Mouse (Mus musculus): Measurements from ENCODE around the gene Zfand3. TPM values are rescaled to one million over a fixed set of nuclear protein-coding genes. Genes with fewer than 3 reads are reported as not detected.

Gene Zfand3
- polyA plus RNA-seq, 1 experiment from 2014 or later, result 55.6 TPM

- H3K9ac ChIP-seq (replicated peaks), result no peak overlapping the region
- H3K4me1 ChIP-seq, result peaks cover 26% of the 10 kb centered on the region
- H3K36me3 ChIP-seq, result peaks cover 3% of the 10 kb centered on the region; the same call in 1 of the 2 replicates
- WGBS, result 84% methylated on average over 6 of the region's 6 CpGs
- no peak overlapping the region for H3K27ac ChIP-seq (replicated peaks)
- no peaks in the 10 kb centered on the region for H3K9me3 ChIP-seq (replicated peaks)
- H3K4me3 ChIP-seq (replicated peaks), result no peak overlapping the region
- no peak for ATAC-seq (ENCODE audit: low FRiP score)
- H3K27me3 ChIP-seq (replicated peaks), result no peaks in the 10 kb centered on the region
- H3K4me2 ChIP-seq, result no peak overlapping the region
Observed at GRCm38 (mm10) chr17:30135890-30136289, 131.4 kb downstream of the Zfand3 start.

DNA sequence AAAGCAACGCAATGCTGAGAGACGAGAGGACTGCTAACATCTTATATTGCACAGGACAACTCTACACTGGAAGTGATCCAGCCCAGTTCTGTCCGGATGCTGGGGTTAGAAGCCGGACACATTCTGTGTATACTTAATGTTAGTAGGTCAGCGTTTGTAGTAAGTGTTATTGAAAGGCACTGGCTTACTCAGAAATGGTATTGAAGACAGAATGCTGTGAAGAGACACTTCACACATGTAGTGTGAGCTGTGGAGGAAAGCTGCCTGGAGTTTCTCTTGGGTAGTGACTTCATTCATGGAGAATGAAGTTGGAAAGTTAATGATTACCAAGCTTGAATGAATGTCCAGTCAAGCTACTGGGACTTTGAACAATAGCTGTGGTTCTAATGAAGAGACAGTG, 132.2 kb downstream of the Zfand3 start:
- H3K4me1 ChIP-seq, result peaks cover 22% of the 10 kb centered on the region
- no peak overlapping the region for H3K27ac ChIP-seq (replicated peaks)
- no peak overlapping the region for H3K4me2 ChIP-seq
- no peak for ATAC-seq (ENCODE audit: low FRiP score)
- H3K9ac ChIP-seq (replicated peaks), result no peak overlapping the region
- peaks cover 3% of the 10 kb centered on the region; the same call in 1 of the 2 replicates for H3K36me3 ChIP-seq
- no peaks in the 10 kb centered on the region for H3K9me3 ChIP-seq (replicated peaks)
- WGBS, result 71% methylated on average over 5 of the region's 5 CpGs
- H3K27me3 ChIP-seq (replicated peaks), result no peaks in the 10 kb centered on the region
- H3K4me3 ChIP-seq (replicated peaks), result no peak overlapping the region

GRCm38 (mm10) chr17:30137115-30137514, 132.6 kb downstream of the Zfand3 start:
- no peak overlapping the region for H3K4me2 ChIP-seq
- H3K9ac ChIP-seq (replicated peaks), result no peak overlapping the region
- no peak overlapping the region for H3K4me3 ChIP-seq (replicated peaks)
- peaks cover 3% of the 10 kb centered on the region; the same call in 1 of the 2 replicates for H3K36me3 ChIP-seq
- no peak overlapping the region for H3K27ac ChIP-seq (replicated peaks)
- no peak for ATAC-seq (ENCODE audit: low FRiP score)
- 87% methylated on average over 4 of the region's 4 CpGs for WGBS
- H3K4me1 ChIP-seq, result peaks cover 18% of the 10 kb centered on the region
- H3K9me3 ChIP-seq (replicated peaks), result no peaks in the 10 kb centered on the region
- no peaks in the 10 kb centered on the region for H3K27me3 ChIP-seq (replicated peaks)

GRCm38 (mm10) chr17:30144114-30144513, 139.6 kb downstream of the Zfand3 start:
- no peaks in the 10 kb centered on the region for H3K36me3 ChIP-seq
- no peak overlapping the region for H3K4me3 ChIP-seq (replicated peaks)
- no peak overlapping the region for H3K4me2 ChIP-seq
- no peak overlapping the region for H3K9ac ChIP-seq (replicated peaks)
- 87% methylated on average over 6 of the region's 6 CpGs for WGBS
- peaks cover 33% of the 10 kb centered on the region for H3K4me1 ChIP-seq
- H3K27ac ChIP-seq (replicated peaks), result no peak overlapping the region
- no peaks in the 10 kb centered on the region for H3K9me3 ChIP-seq (replicated peaks)
- ATAC-seq (ENCODE audit: low FRiP score), result no peak
- no peaks in the 10 kb centered on the region for H3K27me3 ChIP-seq (replicated peaks)

GRCm38 (mm10) chr17:30145596-30146149, 141.1 kb downstream of the Zfand3 start:
- no peak for ATAC-seq (ENCODE audit: low FRiP score)
- no peak overlapping the region for H3K4me2 ChIP-seq
- 83% methylated on average over 10 of the region's 10 CpGs for WGBS
- H3K27me3 ChIP-seq (replicated peaks), result no peaks in the 10 kb centered on the region
- peaks cover 37% of the 10 kb centered on the region for H3K4me1 ChIP-seq
- H3K36me3 ChIP-seq, result no peaks in the 10 kb centered on the region
- H3K9ac ChIP-seq (replicated peaks), result no peak overlapping the region
- no peak overlapping the region for H3K4me3 ChIP-seq (replicated peaks)
- no peak overlapping the region for H3K27ac ChIP-seq (replicated peaks)
- H3K9me3 ChIP-seq (replicated peaks), result no peaks in the 10 kb centered on the region

DNA sequence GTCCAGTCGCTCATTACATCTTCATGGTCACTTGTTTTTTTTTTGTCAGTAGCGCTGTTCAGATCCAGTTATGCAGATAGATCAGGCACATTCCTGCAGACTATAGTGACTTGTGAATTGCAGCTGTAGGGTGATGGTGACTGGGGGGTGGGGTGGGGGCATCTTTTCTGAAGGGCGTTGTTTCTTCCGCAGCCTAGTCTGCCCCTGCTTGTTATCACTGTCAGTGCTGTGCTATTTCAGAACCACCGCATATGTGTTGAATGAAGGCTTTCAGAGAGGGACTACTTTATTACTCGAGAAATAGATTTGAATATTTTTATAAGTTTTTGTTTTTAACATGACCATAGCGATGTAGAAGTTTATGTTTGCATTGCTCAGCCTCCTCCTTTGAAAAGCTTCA, 142.0 kb downstream of the Zfand3 start:
- no peak overlapping the region for H3K4me3 ChIP-seq (replicated peaks)
- no peak overlapping the region for H3K9ac ChIP-seq (replicated peaks)
- no peak for ATAC-seq (ENCODE audit: low FRiP score)
- H3K36me3 ChIP-seq, result no peaks in the 10 kb centered on the region
- 85% methylated on average over 7 of the region's 7 CpGs for WGBS
- peaks cover 37% of the 10 kb centered on the region for H3K4me1 ChIP-seq
- no peaks in the 10 kb centered on the region for H3K27me3 ChIP-seq (replicated peaks)
- H3K4me2 ChIP-seq, result no peak overlapping the region
- no peak overlapping the region for H3K27ac ChIP-seq (replicated peaks)
- no peaks in the 10 kb centered on the region for H3K9me3 ChIP-seq (replicated peaks)

DNA sequence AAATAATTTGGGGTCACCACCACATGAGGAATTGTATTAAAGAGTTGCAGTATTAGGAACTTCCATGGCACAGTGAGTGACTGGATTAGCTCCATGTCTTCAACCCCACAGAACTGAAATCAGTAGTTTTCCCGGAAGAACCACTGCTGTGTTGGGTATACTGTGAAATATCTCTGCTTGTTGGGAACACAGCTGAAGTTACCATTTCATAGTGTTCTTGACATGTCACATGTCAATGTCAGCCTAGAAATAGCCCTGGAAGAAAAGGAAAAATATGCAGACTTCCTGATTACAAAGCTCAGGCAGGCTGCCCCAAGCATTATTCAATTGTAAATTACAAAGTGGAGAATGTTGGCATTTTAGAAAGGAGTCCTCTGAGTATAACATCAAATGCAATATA, 143.4 kb downstream of the Zfand3 start:
- Histone ChIP-seq H3K36me3 (no peaks in the 10 kb centered on the region), H3K9me3 (replicated peaks) (no peaks in the 10 kb centered on the region), H3K27ac (replicated peaks) (no peak overlapping the region), H3K4me2 (no peak overlapping the region), H3K4me1 (peaks cover 37% of the 10 kb centered on the region), H3K27me3 (replicated peaks) (no peaks in the 10 kb centered on the region), H3K4me3 (replicated peaks) (no peak overlapping the region), H3K9ac (replicated peaks) (no peak overlapping the region)
- ATAC-seq (ENCODE audit: low FRiP score), result no peak
- 84% methylated on average over 1 of the region's 1 CpGs for WGBS

DNA sequence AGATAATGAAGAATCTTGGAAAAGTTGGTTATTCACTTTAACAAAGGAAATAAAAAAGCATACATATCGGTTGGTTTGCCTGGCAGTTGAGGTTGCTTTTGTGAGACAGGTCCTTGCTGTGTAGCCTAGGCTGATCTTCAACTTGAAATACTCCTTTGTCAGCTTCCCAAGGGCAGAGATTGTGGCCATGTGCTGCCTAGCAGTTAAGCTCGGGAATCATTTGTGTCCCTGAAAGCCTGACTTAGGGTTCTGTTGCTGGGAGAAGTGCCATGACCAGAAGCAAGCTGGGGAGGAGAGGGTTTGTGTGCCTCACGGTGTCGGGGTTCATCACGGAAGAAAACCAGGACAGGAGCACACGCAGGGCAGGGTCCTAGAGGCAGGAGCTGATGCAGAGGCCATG, 143.8 kb downstream of the Zfand3 start:
- no peak overlapping the region; the same call in 1 of the 2 replicates for H3K27ac ChIP-seq (replicated peaks)
- no peak overlapping the region for H3K9ac ChIP-seq (replicated peaks)
- 58% methylated on average over 6 of the region's 6 CpGs for WGBS
- no peaks in the 10 kb centered on the region for H3K9me3 ChIP-seq (replicated peaks)
- peaks cover 37% of the 10 kb centered on the region for H3K4me1 ChIP-seq
- no peak for ATAC-seq (ENCODE audit: low FRiP score)
- no peak overlapping the region for H3K4me2 ChIP-seq
- no peaks in the 10 kb centered on the region for H3K27me3 ChIP-seq (replicated peaks)
- H3K36me3 ChIP-seq, result no peaks in the 10 kb centered on the region
- H3K4me3 ChIP-seq (replicated peaks), result no peak overlapping the region

GRCm38 (mm10) chr17:30149911-30150310, 145.4 kb downstream of the Zfand3 start:
- 36% methylated on average over 6 of the region's 6 CpGs for WGBS
- H3K36me3 ChIP-seq, result no peaks in the 10 kb centered on the region
- no peak for ATAC-seq (ENCODE audit: low FRiP score)
- peaks cover 42% of the 10 kb centered on the region for H3K4me1 ChIP-seq
- H3K27ac ChIP-seq (replicated peaks), result no peak overlapping the region
- no peaks in the 10 kb centered on the region for H3K9me3 ChIP-seq (replicated peaks)
- H3K9ac ChIP-seq (replicated peaks), result no peak overlapping the region
- no peak overlapping the region for H3K4me2 ChIP-seq
- no peak overlapping the region for H3K4me3 ChIP-seq (replicated peaks)
- H3K27me3 ChIP-seq (replicated peaks), result no peaks in the 10 kb centered on the region

GRCm38 (mm10) chr17:30154144-30154543, 149.6 kb downstream of the Zfand3 start:
- H3K4me2 ChIP-seq, result no peak overlapping the region
- H3K9me3 ChIP-seq (replicated peaks), result no peaks in the 10 kb centered on the region
- no peak overlapping the region for H3K9ac ChIP-seq (replicated peaks)
- no peak overlapping the region for H3K27ac ChIP-seq (replicated peaks)
- H3K4me3 ChIP-seq (replicated peaks), result no peak overlapping the region
- 58% methylated on average over 4 of the region's 4 CpGs for WGBS
- no peaks in the 10 kb centered on the region for H3K36me3 ChIP-seq
- ATAC-seq (ENCODE audit: low FRiP score), result no peak
- peaks cover 33% of the 10 kb centered on the region for H3K4me1 ChIP-seq
- no peaks in the 10 kb centered on the region for H3K27me3 ChIP-seq (replicated peaks)

- WGBS, result 69% methylated on average over 1 of the region's 1 CpGs
- no peak overlapping the region for H3K9ac ChIP-seq (replicated peaks)
- no peak overlapping the region for H3K4me2 ChIP-seq
- H3K36me3 ChIP-seq, result no peaks in the 10 kb centered on the region
- no peaks in the 10 kb centered on the region for H3K9me3 ChIP-seq (replicated peaks)
- H3K4me1 ChIP-seq, result peaks cover 33% of the 10 kb centered on the region
- ATAC-seq (ENCODE audit: low FRiP score), result no peak
- no peak overlapping the region for H3K4me3 ChIP-seq (replicated peaks)
- H3K27me3 ChIP-seq (replicated peaks), result no peaks in the 10 kb centered on the region
- peak overlapping the region; percentile 15; the same call in 1 of the 2 replicates for H3K27ac ChIP-seq (replicated peaks)
Observed at GRCm38 (mm10) chr17:30154861-30155260, 150.3 kb downstream of the Zfand3 start.

DNA sequence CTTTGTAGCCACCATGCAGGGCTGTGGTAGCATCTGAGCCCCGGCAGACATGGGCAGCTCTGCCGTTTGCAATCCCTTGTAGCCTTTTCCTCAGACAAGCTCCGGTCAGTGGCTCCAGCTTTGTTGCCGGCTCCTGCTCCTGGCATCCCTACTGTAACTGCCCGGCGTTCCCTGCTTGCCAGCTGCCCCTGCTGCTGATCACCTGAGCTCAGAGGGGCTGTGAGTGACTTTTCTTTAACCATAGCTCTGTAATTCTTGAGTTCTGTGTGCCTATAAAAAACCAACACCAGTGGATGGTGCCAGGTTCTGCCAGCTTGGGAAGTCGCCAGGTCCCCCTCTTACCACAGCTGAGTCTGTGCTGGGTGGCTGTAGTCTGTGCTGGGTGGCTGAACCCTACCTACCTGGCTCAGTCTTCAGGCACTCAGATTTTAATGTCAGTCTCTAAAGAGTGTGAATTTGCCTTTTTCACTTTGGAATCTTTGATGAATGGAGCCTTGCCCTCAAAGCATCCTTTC, 150.9 kb downstream of the Zfand3 start:
- no peak overlapping the region for H3K9ac ChIP-seq (replicated peaks)
- no peak overlapping the region for H3K4me2 ChIP-seq
- peak overlapping the region; percentile 15 for H3K27ac ChIP-seq (replicated peaks)
- H3K27me3 ChIP-seq (replicated peaks), result no peaks in the 10 kb centered on the region
- H3K36me3 ChIP-seq, result no peaks in the 10 kb centered on the region
- ATAC-seq (ENCODE audit: low FRiP score), result no peak
- H3K4me3 ChIP-seq (replicated peaks), result no peak overlapping the region
- 53% methylated on average over 7 of the region's 7 CpGs for WGBS
- no peaks in the 10 kb centered on the region for H3K9me3 ChIP-seq (replicated peaks)
- H3K4me1 ChIP-seq, result peaks cover 37% of the 10 kb centered on the region

Data from neural tube, embryonic 15.5 days (tissue).